Mouse (Mus musculus) heart, postnatal 25 days (tissue): Measurements from ENCODE around the gene Cacna1c. TPM values are rescaled to one million over a fixed set of nuclear protein-coding genes. Genes with fewer than 3 reads are reported as not detected.

Experiments
- DNase-seq: peaks from one replicate; pipeline ENCODE4 v3.0.0; 2022; ENCODE audit warnings: low spot score
- intact Hi-C: fragments of 180-260 bp; cut with DNase I; formaldehyde crosslinking; loops from one replicate; pipeline ENCODE4 v1.15.1; 2025
- total RNA-seq, 2 experiments: library from RNA; stranded (reverse); gene quantifications; 2 replicates each; pipeline ENCODE4 v1.2.3; 2021

Cacna1c gene
- total RNA-seq, 2 experiments from 2014 or later = 182 to 191 TPM

- DNase-seq = no peak
These were observed 158.4 kb downstream of the Cacna1c start for GRCm38 (mm10) chr6:119037815-119038214.

GRCm38 (mm10) chr6:119037047-119037446, 159.2 kb downstream of the Cacna1c start:
- intact Hi-C loops = no loop called here
- no peak for DNase-seq

More at GRCm38 (mm10) chr6:119037815-119038214, 158.4 kb downstream of the Cacna1c start:
- intact Hi-C loops = no loop called here

- intact Hi-C loops = no loop called here
- no peak for DNase-seq
These were observed 160.9 kb downstream of the Cacna1c start for GRCm38 (mm10) chr6:119035361-119035760.

GRCm38 (mm10) chr6:119034947-119035346, 161.3 kb downstream of the Cacna1c start:
- intact Hi-C loops = no loop called here
- DNase-seq = no peak

GRCm38 (mm10) chr6:119027880-119028279, 168.3 kb downstream of the Cacna1c start:
- no peak for DNase-seq
- intact Hi-C loops = no loop called here

- intact Hi-C loops = no loop called here
These were observed 173.4 kb downstream of the Cacna1c start for GRCm38 (mm10) chr6:119022850-119023249.

GRCm38 (mm10) chr6:119021226-119021625, 175.0 kb downstream of the Cacna1c start:
- intact Hi-C loops = no loop called here
- no peak for DNase-seq

More at GRCm38 (mm10) chr6:119022850-119023249, 173.4 kb downstream of the Cacna1c start:
- no peak for DNase-seq

- DNase-seq = peak; percentile 60
- intact Hi-C loops = loop anchor here (5.0 kb wide), 1 partner anchor 83 kb away; no protein-coding TSS in a partner anchor
These were observed 177.3 kb downstream of the Cacna1c start for GRCm38 (mm10) chr6:119018956-119019355.

- DNase-seq = peak; percentile 35
- intact Hi-C loops = loop anchor here (5.0 kb wide), 1 partner anchor 84 kb away; no protein-coding TSS in a partner anchor
These were observed 178.0 kb downstream of the Cacna1c start for GRCm38 (mm10) chr6:119018256-119018655.

GRCm38 (mm10) chr6:119017498-119017897, 178.7 kb downstream of the Cacna1c start:
- intact Hi-C loops = loop anchor here (5.0 kb wide), 1 partner anchor 85 kb away; no protein-coding TSS in a partner anchor
- no peak for DNase-seq

- intact Hi-C loops = loop anchor here (5.0 kb wide), 1 partner anchor 87 kb away; no protein-coding TSS in a partner anchor
- no peak for DNase-seq
These were observed 180.9 kb downstream of the Cacna1c start for GRCm38 (mm10) chr6:119015346-119015745.

- intact Hi-C loops = no loop called here
- no peak for DNase-seq
These were observed 182.8 kb downstream of the Cacna1c start for GRCm38 (mm10) chr6:119013168-119014098.

GRCm38 (mm10) chr6:119010875-119011274, 185.3 kb downstream of the Cacna1c start:
- intact Hi-C loops = no loop called here
- DNase-seq = no peak

- intact Hi-C loops = no loop called here
- no peak for DNase-seq
These were observed 186.7 kb downstream of the Cacna1c start for GRCm38 (mm10) chr6:119009526-119009925.

- intact Hi-C loops = no loop called here
- DNase-seq = no peak
These were observed 187.5 kb downstream of the Cacna1c start for GRCm38 (mm10) chr6:119008638-119009166.

- intact Hi-C loops = no loop called here
- DNase-seq = no peak
These were observed 191.6 kb downstream of the Cacna1c start for GRCm38 (mm10) chr6:119004596-119004995.

GRCm38 (mm10) chr6:119001442-119001841, 194.8 kb downstream of the Cacna1c start:
- intact Hi-C loops = no loop called here
- DNase-seq = no peak

GRCm38 (mm10) chr6:119000255-119000654, 196.0 kb downstream of the Cacna1c start:
- DNase-seq = no peak
- intact Hi-C loops = no loop called here

GRCm38 (mm10) chr6:118999329-118999875, 196.8 kb downstream of the Cacna1c start:
- intact Hi-C loops = no loop called here
- no peak for DNase-seq

- DNase-seq = no peak
- intact Hi-C loops = no loop called here
These were observed 198.8 kb downstream of the Cacna1c start for GRCm38 (mm10) chr6:118997397-118997796.
